Mouse (Mus musculus) 416B (cell line): Measurements from ENCODE around the gene Vrk1.

ENCODE experiments used
- DNase-seq: peaks from one replicate; pipeline ENCODE4 v3.0.0; 2011; ENCODE audit warnings: low read depth

Gene Vrk1

GRCm38 (mm10) chr12:106115070-106115891 lies 105.3 kb downstream of the Vrk1 start:
- no peak for DNase-seq

- no peak for DNase-seq
Observed at GRCm38 (mm10) chr12:106115892-106116206, 105.8 kb downstream of the Vrk1 start.

- DNase-seq: no peak
Observed at GRCm38 (mm10) chr12:106123276-106123675, 113.2 kb downstream of the Vrk1 start.

- DNase-seq: no peak
Observed at GRCm38 (mm10) chr12:106124581-106124980, 114.6 kb downstream of the Vrk1 start.
